ENCODE assay signal across 12 mouse cellular contexts in the genomic region with DNA sequence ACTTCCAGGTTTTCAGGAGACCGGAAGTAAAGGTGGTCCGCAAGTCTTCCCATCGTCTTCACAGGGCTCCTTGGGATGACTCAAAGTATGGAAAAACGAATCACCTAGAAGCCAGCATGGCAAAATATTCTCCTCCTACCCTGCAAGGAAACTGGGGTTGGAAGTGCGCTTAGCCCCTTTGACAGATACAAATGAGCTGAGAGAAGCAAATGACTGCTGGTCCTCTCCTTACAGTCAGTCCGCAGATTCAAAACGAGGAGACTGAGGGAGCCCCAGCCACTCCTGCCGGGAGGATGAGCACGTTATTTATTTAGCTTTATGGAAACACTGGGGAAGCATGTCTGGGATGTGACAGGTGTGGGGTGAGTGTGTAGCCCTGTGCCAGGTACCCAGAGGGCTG.
"Had no signal": no experiment of that assay in that cellular context is flagged by ENCODE, and none has a peak within 500 bp of the region (broad histone marks: within the 10 kb centered on the region; RNA-seq: fewer than 3 reads in every experiment).

No protein-coding gene starts in this region.

- H3K4me3 ChIP-seq: liver, embryonic 13.5 days had no signal

- H3K27me3 ChIP-seq: liver, embryonic 13.5 days had no signal

- H3K27ac ChIP-seq: hindbrain, postnatal 0 days; liver, embryonic 13.5 days had no signal

- ATAC-seq: hindbrain, postnatal 0 days; inflammation-experienced regulatory T-cells, adult 6 months; intestine, embryonic 16.5 days had no signal

- H3K4me1 ChIP-seq: liver, embryonic 13.5 days had no signal

- H3K9ac ChIP-seq: liver, embryonic 13.5 days had no signal

- DNase-seq: kidney, adult 18-20 months; kidney, adult 9 months; kidney, postnatal 14 days; kidney, postnatal 4 days; left cerebral cortex, postnatal 4 days; liver, embryonic 13.5 days; midbrain, embryonic 14.5 days; thymus, postnatal 25 days had no signal

- H3K4me2 ChIP-seq: liver, embryonic 13.5 days; midbrain, embryonic 11.5 days had no signal

- H3K9me3 ChIP-seq: liver, embryonic 13.5 days had no signal
